Mouse (Mus musculus) cortical plate, adult 2 months (tissue): ENCODE measurements around the gene Dysf.

Source experiments
- CTCF ChIP-seq: fragments of 200-500 bp; IDR thresholded peaks from 2 replicates; pipeline ENCODE4 v1.5.1; 2011; ENCODE audit warnings: mild to moderate bottlenecking, control low read depth, low read length; ENCODE audit not compliant: insufficient read depth; ENCODE audit errors: extremely low read depth
- POLR2A ChIP-seq: fragments of 200-500 bp; IDR thresholded peaks from 2 replicates; pipeline ENCODE4 v1.6.1; 2011; ENCODE audit warnings: mild to moderate bottlenecking, low read length, control low read depth; ENCODE audit not compliant: insufficient read depth; ENCODE audit errors: extremely low read depth

DNA sequence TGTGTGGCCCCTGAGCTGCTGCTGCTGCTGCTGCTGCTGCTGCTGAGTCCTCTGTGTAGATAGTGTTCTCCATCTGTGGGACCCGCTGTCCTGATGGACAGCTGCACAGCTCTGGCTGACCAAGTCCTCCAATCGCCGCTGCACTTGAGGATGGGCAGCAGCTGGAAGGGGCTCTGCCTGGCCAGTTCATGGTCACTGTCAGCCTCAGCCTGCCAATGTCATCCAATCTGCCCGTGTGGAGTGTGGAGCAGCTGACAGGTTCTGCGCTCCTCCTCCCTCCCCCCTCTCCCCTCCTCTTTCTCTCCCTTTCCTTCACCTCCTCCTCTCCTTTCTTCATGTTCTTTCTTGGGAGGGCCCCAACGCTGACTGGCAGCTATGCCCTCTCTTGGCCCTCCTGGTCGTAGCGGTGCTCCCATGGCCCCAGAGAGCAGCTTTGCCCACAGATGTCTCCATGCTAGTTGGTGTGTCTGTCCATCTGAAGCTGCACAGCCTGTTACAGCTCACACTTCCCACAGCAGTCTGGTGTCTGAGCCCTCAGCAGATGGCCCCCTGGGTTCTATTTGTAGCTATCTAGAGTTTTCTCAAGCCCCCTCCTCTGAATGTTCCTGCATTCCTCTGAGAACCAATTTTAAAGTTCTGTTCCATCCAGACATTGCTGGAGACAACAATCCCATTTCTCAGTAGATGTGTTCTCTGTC is 223.8 kb downstream of the Dysf start:
- no peak for TF ChIP-seq POLR2A
- no peak for TF ChIP-seq CTCF
